Mouse (Mus musculus) liver, adult 2 months (tissue): Measurements from ENCODE around the gene Olfml2a. TPM values are rescaled to one million over a fixed set of nuclear protein-coding genes. Genes with fewer than 3 reads are reported as not detected.

Source experiments
- DNase-seq: peaks from one replicate; pipeline ENCODE4 v3.0.0-alpha.2; 2011; ENCODE audit warnings: low read depth, low spot score; ENCODE audit errors: extremely low read depth
- H3K27ac ChIP-seq: fragments of 200-500 bp; replicated peaks from 2 replicates; pipeline ENCODE4 v1.5.1; 2012; ENCODE audit warnings: low read depth, mild to moderate bottlenecking, control low read depth, inconsistent platforms, low read length; ENCODE audit not compliant: insufficient read depth
- H3K27me3 ChIP-seq: fragments of 200-500 bp; 2 replicates; pipeline ENCODE4 v1.6.1; 2012; ENCODE audit warnings: mild to moderate bottlenecking, moderate library complexity, low read length, inconsistent platforms; ENCODE audit not compliant: control insufficient read depth, insufficient read depth
- H3K36me3 ChIP-seq: fragments of 200-500 bp; 2 replicates; pipeline ENCODE4 v1.6.1; 2012; ENCODE audit warnings: low read length, inconsistent platforms; ENCODE audit not compliant: control insufficient read depth, insufficient read depth
- H3K4me1 ChIP-seq: fragments of 200-500 bp; 2 replicates; pipeline ENCODE4 v1.6.1; 2011; ENCODE audit warnings: low read length; ENCODE audit not compliant: control insufficient read depth, insufficient read depth
- H3K4me3 ChIP-seq: fragments of 200-500 bp; 2 replicates; pipeline ENCODE4 v1.5.1; 2011; ENCODE audit warnings: low read depth, mild to moderate bottlenecking, control low read depth, low read length, moderate library complexity; ENCODE audit not compliant: insufficient read depth
- H3K79me2 ChIP-seq: fragments of 200-500 bp; 2 replicates; pipeline ENCODE4 v1.6.1; 2012; ENCODE audit warnings: inconsistent platforms, mild to moderate bottlenecking, low read length, moderate library complexity; ENCODE audit not compliant: control insufficient read depth, insufficient read depth
- H3K9ac ChIP-seq: fragments of 200-500 bp; 2 replicates; pipeline ENCODE4 v1.6.1; 2012; ENCODE audit warnings: low read depth, mild to moderate bottlenecking, control low read depth, inconsistent platforms, low read length
- CTCF ChIP-seq: fragments of 200-500 bp; IDR thresholded peaks from 2 replicates; pipeline ENCODE4 v1.5.1; 2011; ENCODE audit warnings: low read depth, low read length, control low read depth
- POLR2A ChIP-seq: fragments of 200-500 bp; IDR thresholded peaks from 2 replicates; pipeline ENCODE4 v1.6.1; 2011; ENCODE audit warnings: low read length, control low read depth; ENCODE audit not compliant: insufficient read depth; ENCODE audit errors: extremely low read depth
- WGBS: fragments of 180-500 bp; shearing (Covaris S2); methylation state at CpG from one replicate; pipeline ENCODE4 v1.1.7; 2018; 5-methylcytosine and 5-hydroxymethylcytosine counted together
- polyA plus RNA-seq: library from polyadenylated mRNA; depleted of rRNA; stranded (reverse); fragments of >200 nt; gene quantifications from 2 replicates; pipeline ENCODE4 v1.2.3, GENCODE M21; 2012
- total RNA-seq: library from RNA; depleted of rRNA; stranded (reverse); fragments of >200 nt; gene quantifications from 2 replicates; pipeline ENCODE4 v1.2.3, GENCODE M21; 2014

Gene Olfml2a
- total and polyA plus RNA-seq, 2 experiments: 0.07 to 0.09 TPM

GRCm38 (mm10) chr2:38992004-38992403 is 60.2 kb downstream of the Olfml2a start:
- TF ChIP-seq CTCF: no peak
- no peak for TF ChIP-seq POLR2A
- H3K9ac ChIP-seq: no peak overlapping the region

GRCm38 (mm10) chr2:38992452-38992851 is 60.7 kb downstream of the Olfml2a start:
- no peak for DNase-seq
- Histone ChIP-seq H3K4me1 (no peaks in the 10 kb centered on the region), H3K27ac (no peak overlapping the region), H3K79me2 (no peaks in the 10 kb centered on the region), H3K36me3 (no peaks in the 10 kb centered on the region), H3K27me3 (no peaks in the 10 kb centered on the region), H3K4me3 (no peak overlapping the region), H3K9ac (no peak overlapping the region)
- no peak for TF ChIP-seq POLR2A
- TF ChIP-seq CTCF: no peak
- 39% methylated on average over 4 of the region's 4 CpGs for WGBS

More at GRCm38 (mm10) chr2:38992004-38992403, 60.2 kb downstream of the Olfml2a start:
- H3K79me2 ChIP-seq: no peaks in the 10 kb centered on the region
- no peak overlapping the region for H3K27ac ChIP-seq
- H3K4me1 ChIP-seq: no peaks in the 10 kb centered on the region
- H3K4me3 ChIP-seq: no peak overlapping the region
- no peak for DNase-seq
- 71% methylated on average over 4 of the region's 4 CpGs for WGBS
- H3K36me3 ChIP-seq: no peaks in the 10 kb centered on the region
- H3K27me3 ChIP-seq: no peaks in the 10 kb centered on the region

DNA sequence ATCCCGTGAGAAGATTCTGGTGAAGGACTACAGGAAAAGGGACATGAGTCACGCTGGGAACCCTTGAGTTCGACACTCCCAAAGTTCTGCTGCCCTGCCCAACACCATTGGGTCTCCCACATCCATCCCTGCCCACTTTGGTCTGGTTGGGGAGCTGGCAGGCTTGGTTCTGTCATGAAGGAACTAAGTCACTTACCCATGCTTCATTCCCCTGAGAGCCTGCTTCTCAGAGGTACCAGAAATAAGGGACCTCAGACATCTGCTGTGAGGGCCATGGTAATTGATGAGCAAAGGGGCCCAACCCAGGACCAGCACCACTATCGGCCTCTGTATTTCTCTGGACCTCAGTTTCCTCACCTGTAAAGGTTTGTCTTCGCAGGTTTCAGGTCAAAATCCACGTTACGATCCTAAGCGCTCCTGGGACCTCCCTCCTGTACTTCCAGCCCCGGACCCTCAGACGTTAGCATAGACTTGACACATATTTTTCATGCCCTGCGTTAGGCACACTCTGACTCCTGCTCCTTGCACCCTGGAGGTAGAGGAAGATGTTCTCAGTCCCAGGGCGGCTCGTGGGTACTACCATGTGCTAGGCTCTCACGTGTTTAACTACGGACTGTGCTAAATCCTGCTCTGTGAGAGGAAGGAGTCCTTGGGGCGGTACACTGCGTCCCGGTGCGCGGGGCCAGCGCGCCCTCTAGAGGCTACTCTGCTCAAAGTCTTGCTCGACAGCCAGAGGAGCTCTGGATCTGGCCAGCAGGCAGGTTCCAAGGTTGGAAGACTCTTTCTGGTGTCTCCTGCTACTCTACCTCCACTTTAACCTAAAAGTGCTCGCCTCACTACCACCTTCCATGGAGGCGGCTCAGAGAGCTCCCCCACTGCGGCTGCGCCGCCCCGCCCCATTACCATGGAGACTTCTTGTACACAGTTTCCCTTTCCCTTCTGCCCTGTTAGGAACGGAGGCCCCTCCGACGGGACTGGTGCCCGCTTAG is 65.9 kb downstream of the Olfml2a start, which contains the start of gene Wdr38:
Wdr38 (plus strand) TSS at position 91 of the 989 bp plus-strand sequence.
- 12% methylated on average over 33 of the region's 33 CpGs for WGBS
- TF ChIP-seq POLR2A: no peak
- peak; percentile 95 for TF ChIP-seq CTCF
- H3K27me3 ChIP-seq: no peaks in the 10 kb centered on the region
- DNase-seq: peak; percentile 79
- H3K4me1 ChIP-seq: peaks cover 2% of the 10 kb centered on the region; the same call in 1 of the 2 replicates
- no peaks in the 10 kb centered on the region for H3K79me2 ChIP-seq
- peaks cover 2% of the 10 kb centered on the region; the same call in 1 of the 2 replicates for H3K36me3 ChIP-seq
- H3K4me3 ChIP-seq: peak within 1 kb of the TSS; percentile 67
- H3K27ac ChIP-seq: peak within 1 kb of the TSS; percentile 75
- H3K9ac ChIP-seq: peak within 1 kb of the TSS; percentile 67

DNA sequence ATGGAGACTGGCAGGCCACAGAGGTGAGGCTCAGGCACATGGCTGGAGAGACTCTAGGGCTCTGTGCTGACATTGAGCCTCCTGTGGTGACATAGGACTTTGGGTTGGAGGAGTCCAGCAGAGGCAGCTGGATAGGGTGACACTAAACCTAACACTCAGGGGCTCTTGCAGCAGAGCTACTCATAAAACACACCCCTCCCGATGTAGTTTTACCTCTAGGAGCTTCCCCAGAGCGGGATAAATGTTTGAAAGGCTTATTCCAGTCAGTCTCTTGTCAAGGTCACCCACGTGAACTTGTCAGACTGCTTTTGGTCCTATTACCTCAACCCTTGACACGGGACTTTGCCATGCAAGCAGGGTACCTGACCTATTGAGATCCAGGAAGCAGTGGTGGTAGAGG is 67.6 kb downstream of the Olfml2a start:
- H3K79me2 ChIP-seq: no peaks in the 10 kb centered on the region
- TF ChIP-seq CTCF (no peak), POLR2A (no peak)
- H3K36me3 ChIP-seq: peaks cover 4% of the 10 kb centered on the region; the same call in 1 of the 2 replicates
- no peak overlapping the region for H3K9ac ChIP-seq
- H3K4me3 ChIP-seq: no peak overlapping the region
- H3K27ac ChIP-seq: no peak overlapping the region
- no peak for DNase-seq
- H3K4me1 ChIP-seq: peaks cover 12% of the 10 kb centered on the region
- no peaks in the 10 kb centered on the region for H3K27me3 ChIP-seq
- WGBS: 30% methylated on average over 4 of the region's 4 CpGs

- DNase-seq: peak; percentile 53
- 44% methylated on average over 8 of the region's 8 CpGs for WGBS
- Histone ChIP-seq H3K79me2 (no peaks in the 10 kb centered on the region), H3K9ac (no peak overlapping the region), H3K36me3 (peaks cover 4% of the 10 kb centered on the region; the same call in 1 of the 2 replicates), H3K4me3 (no peak overlapping the region), H3K27ac (no peak overlapping the region), H3K4me1 (peaks cover 12% of the 10 kb centered on the region), H3K27me3 (no peaks in the 10 kb centered on the region)
- TF ChIP-seq CTCF (no peak), POLR2A (no peak)
These were observed 68.3 kb downstream of the Olfml2a start for GRCm38 (mm10) chr2:38999910-39000586.
